Mouse (Mus musculus) cerebellum, postnatal 14 days (tissue): ENCODE results near the gene Blvrb.
"Not testable (repeated sequence)": the region's sequence is repeated elsewhere in the genome, so short reads cannot be mapped to it uniquely, and the experiment has no call there.

Source experiments
- DNase-seq, 2 experiments: peaks; one replicate each; pipeline ENCODE4 v3.0.0; 2021; ENCODE audit warnings: mixed read lengths in 2 of 2

The Blvrb gene

GRCm38 (mm10) chr7:27486102-27486769 is 38.5 kb downstream of the Blvrb start:
- DNase-seq: no peak

DNA sequence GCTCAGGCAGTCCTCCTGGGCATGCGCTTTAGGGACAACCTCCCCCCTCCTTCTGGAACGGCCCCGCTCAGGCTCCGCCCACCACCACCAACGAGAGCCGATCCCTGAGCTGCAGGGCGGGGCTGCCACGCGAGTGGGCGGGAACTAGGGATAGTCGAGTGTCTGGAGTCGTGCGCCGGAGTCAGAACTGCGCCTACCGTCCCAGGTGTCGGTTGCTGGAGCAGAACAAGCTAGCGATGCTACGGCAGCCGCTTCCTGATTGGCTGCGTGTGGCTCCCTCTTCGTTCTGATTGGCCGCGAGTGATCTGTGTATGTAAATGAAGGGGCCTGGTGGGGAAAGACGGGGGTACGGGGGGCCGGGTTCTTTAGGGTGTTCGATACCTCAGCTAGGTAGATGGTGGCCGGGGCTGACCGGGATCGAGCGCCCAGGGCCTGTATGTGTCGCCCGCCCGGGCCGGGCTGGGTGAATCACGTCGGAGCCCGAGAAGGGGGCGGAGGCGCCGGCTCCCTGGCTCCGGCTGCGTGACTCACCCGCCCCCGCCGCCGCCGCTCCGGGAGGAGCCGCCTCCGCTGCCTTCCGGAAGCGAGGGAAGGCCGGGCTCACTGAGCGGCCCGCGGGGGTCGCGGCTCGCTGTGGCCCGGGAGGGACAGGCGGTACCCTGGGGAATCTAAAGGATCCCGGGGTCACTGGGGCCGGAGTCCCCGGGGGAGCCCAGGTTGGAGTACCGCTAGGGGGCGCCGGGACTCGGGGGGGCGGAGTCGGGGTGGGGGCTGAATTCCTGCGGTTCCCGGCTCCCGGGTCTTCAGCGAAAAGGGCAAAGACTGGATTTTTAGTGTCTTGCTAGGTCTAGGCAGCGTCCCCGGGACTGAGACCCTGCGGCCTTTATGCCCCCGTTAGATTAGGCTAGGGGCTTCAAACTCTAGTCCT is 39.3 kb downstream of the Blvrb start, which contains the start of gene Sertad1:
Gene Sertad1 (plus strand): TSS at position 141 of the 928 bp plus-strand sequence.
- peak; percentile 99 for DNase-seq

- DNase-seq: peak; percentile 58 to 79
Observed at GRCm38 (mm10) chr7:27487740-27488268, 40.0 kb downstream of the Blvrb start.

GRCm38 (mm10) chr7:27489270-27489869 is 41.6 kb downstream of the Blvrb start:
- peak in 1 of 2 experiments; percentile 37 for DNase-seq

GRCm38 (mm10) chr7:27490227-27490542 is 42.4 kb downstream of the Blvrb start:
- DNase-seq: no peak

- DNase-seq: peak; percentile 90 to 92
Observed at GRCm38 (mm10) chr7:27490543-27491329, 43.0 kb downstream of the Blvrb start.

GRCm38 (mm10) chr7:27491856-27492255 is 44.1 kb downstream of the Blvrb start:
- no peak for DNase-seq

GRCm38 (mm10) chr7:27493022-27493421 is 45.2 kb downstream of the Blvrb start:
- no peak for DNase-seq

GRCm38 (mm10) chr7:27493450-27493849 is 45.7 kb downstream of the Blvrb start:
- DNase-seq: no peak

- not testable (repeated sequence) for DNase-seq
Observed at GRCm38 (mm10) chr7:27494659-27495367, 47.0 kb downstream of the Blvrb start.

DNA sequence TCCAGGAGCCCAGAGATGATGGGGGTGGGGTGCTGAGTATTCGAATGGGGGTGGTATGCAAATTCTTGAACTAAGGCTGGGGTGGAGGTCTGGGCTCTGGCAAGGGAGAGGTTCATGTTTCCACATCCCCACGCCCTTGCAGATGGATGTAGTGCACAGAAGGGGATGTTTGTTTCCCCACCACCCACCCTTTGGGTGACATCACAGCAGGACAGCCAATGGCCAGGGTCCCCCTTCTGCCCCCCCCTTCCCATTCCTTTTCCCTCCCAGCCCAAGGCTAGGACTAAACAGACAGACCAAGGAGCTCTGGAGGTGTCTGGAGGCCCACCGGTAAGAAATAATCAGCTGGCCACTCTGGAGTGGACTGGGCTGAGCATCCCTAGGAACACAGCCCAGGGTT is 51.3 kb downstream of the Blvrb start, which contains the start of gene Prx:
Gene Prx (plus strand): TSS at position 289 of the 400 bp plus-strand sequence.
- DNase-seq: no peak

DNA sequence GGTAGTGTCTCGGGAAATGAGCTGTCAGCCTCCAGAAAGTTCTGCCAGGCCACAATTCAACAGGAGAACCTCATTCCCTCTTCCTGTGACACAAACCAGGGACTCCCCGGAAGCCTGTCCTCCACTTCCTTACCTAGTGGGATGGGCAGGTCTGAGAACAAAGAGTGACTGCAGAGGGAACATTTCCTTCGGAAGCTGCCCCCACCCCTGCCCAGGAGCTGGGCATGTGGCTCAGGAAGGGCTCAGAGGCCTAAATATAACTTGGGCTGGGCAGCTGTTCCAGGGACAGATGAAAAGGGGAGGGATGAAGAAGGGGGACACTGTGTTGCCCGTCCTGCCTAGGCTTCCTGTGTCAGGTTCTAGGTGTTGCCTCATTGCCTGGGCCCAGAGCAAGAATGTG is 53.8 kb downstream of the Blvrb start:
- DNase-seq: no peak

- no peak for DNase-seq
Observed at GRCm38 (mm10) chr7:27506765-27507370, 59.1 kb downstream of the Blvrb start.

DNA sequence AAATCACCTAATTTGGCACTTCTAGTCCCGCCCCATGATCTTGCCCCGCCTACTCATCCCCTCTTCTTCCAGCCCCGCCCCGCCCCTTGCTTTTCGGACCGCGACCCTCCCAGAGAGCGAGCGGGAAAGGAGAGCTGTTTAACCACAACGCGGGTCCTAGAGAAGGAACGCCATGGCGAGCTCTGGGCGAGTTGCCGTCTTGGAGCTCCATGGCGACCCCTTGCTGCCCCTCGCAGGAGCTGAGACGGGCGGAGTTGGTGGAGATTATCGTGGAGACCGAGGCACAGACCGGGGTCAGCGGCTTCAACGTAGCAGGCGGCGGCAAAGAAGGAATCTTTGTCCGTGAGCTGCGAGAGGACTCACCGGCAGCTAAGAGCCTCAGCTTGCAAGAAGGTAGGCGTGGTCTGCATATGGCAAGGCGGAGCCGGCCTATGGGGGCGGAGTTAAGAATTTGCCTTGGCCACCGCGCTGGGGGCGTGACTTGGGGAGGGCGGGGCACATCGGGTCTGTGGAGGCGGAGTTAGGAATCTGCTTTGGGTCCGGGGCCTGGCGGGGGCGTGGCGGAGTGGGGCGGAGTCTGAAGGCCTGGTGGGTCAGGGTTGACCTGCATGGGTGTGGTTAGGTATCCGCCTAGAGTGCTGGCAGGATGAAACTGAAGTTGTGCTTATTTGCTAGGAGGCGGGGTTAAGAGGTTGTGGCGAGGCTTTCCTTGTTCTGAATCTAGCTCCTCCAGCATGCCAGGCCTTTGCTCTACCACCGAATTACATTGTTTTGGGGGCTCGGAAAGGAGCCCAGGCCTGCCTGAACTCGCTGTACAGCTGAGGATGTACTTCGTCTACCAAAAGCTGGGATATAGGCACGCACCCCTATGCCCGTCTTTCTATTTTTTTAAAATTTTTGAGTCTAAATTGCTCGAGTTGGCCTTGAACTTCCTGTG is 60.2 kb downstream of the Blvrb start:
- peak; percentile 95 for DNase-seq

DNA sequence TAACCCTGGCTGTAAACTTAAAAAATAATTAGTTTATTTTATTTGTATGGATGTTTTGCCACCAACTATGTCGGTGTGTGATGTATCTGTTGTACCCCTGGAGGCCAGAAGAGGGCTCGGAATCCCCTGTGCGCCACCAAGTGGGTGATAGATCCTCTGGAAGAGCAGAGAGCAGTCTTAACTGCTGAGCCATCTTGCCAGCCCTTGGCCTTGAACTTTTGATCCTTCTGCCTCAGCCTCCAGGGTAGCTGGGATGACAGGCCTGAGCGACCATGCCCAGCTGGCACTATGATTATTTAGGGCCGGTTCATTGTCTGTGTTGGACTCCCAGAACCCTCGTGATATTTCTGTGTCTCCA is 60.8 kb downstream of the Blvrb start:
- DNase-seq: peak; percentile 66 to 72

GRCm38 (mm10) chr7:27510809-27511208 is 63.0 kb downstream of the Blvrb start:
- no peak for DNase-seq

DNA sequence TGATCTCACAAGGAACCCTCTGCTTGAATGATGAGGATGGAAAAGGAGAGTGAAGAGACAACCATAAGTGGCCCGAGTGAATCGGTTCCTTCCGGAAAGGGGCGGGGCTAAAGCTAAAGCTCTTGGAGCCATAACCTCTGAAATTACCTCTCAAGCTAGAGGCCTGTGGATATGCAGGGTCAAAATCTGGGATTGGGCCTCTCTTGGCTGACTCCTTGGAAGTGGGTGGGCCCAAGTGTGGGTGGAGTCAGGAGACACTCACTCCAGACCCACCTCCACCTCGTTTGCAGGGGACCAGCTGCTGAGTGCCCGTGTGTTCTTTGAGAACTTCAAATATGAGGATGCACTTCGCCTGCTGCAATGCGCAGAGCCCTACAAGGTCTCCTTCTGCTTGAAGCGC is 67.2 kb downstream of the Blvrb start:
- no peak for DNase-seq
